Mouse (Mus musculus) intestine, embryonic 15.5 days (tissue): ENCODE data around the gene Adh4. TPM values are rescaled to one million over a fixed set of nuclear protein-coding genes. Genes with fewer than 3 reads are reported as not detected.
A peak's percentile ranks its signal among the peaks of the same experiment; 100 is the strongest.
"Not testable (repeated sequence)": the region's sequence is repeated elsewhere in the genome, so short reads cannot be mapped to it uniquely, and the experiment has no call there.

Source experiments
- ATAC-seq: fragments of 200-750 bp; cut with Nextera tagmentation; 2 replicates; pipeline ENCODE4 v1.8.0; 2017; ENCODE audit warnings: moderate TSS enrichment, moderate library complexity
- H3K27ac ChIP-seq: fragments of 300-500 bp; sonication (generic); 2 replicates; pipeline ENCODE4 v1.5.1; 2015; ENCODE audit warnings: mild to moderate bottlenecking, inconsistent platforms
- H3K27me3 ChIP-seq: fragments of 300-500 bp; sonication (generic); replicated peaks from 2 replicates; pipeline ENCODE4 v1.6.1; 2015; ENCODE audit warnings: inconsistent platforms
- H3K36me3 ChIP-seq: fragments of 300-500 bp; sonication (generic); 2 replicates; pipeline ENCODE4 v1.6.1; 2015; ENCODE audit warnings: inconsistent platforms
- H3K4me1 ChIP-seq: fragments of 300-500 bp; sonication (generic); replicated peaks from 2 replicates; pipeline ENCODE4 v1.6.1; 2015; ENCODE audit warnings: inconsistent platforms
- H3K4me2 ChIP-seq: fragments of 300-500 bp; sonication (generic); replicated peaks from 2 replicates; pipeline ENCODE4 v1.6.1; 2015; ENCODE audit warnings: mild to moderate bottlenecking, inconsistent platforms
- H3K4me3 ChIP-seq: fragments of 300-500 bp; sonication (generic); replicated peaks from 2 replicates; pipeline ENCODE4 v1.5.1; 2015; ENCODE audit warnings: inconsistent platforms
- H3K9ac ChIP-seq: fragments of 300-500 bp; sonication (generic); 2 replicates; pipeline ENCODE4 v1.6.1; 2015; ENCODE audit warnings: inconsistent platforms
- H3K9me3 ChIP-seq: fragments of 300-500 bp; sonication (generic); 2 replicates; pipeline ENCODE4 v1.6.1; 2016; ENCODE audit warnings: inconsistent platforms
- WGBS: fragments of 180-500 bp; shearing (Covaris S2); methylation state at CpG from one replicate; pipeline ENCODE4 v1.1.7; 2015; 5-methylcytosine and 5-hydroxymethylcytosine counted together
- polyA plus RNA-seq: library from polyadenylated mRNA; unstranded; fragments of >200 nt; fragmentation: Nextera tagmentation; extraction: Ambion mirVana; gene quantifications from 2 replicates; pipeline ENCODE4 v1.2.1, GENCODE M21; 2015

Adh4 gene
- 0.13 and 0.31 TPM in 2 replicates for polyA plus RNA-seq

DNA sequence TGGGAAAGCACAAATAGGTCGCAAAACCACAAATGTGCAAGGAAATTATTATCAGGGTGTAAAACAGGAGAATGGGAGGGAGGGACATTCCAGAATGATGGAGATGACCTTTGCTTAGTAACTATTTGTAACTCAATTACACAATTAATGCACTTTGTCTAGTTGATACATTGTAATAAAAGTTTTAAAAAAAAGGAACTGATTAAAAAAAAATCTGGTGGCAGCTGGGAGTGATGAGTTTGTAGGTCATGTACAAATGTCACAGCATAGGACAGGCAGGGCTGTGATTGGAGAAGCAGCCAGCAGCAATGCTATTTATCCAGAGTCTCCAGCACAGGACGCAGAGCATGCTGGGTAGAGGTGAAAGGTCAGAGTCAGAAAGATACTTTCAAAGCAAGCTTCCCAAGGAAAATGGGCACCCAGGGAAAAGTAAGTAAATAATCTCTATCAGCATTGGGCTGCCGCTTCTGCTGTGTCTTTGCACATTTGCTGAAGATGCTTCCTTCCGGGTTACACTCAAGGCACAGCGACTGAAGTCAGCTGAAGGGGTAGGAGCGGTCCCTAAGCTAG is at the start of gene Adh4:
Gene Adh4 (plus strand): TSS at position 346 of the 570 bp plus-strand sequence.
- Histone ChIP-seq H3K4me3 (no peak within 1 kb of the TSS), H3K9me3 (no peaks in the 10 kb centered on the region), H3K4me2 (no peak within 1 kb of the TSS), H3K9ac (no peak within 1 kb of the TSS), H3K4me1 (no peaks in the 10 kb centered on the region), H3K36me3 (no peaks in the 10 kb centered on the region), H3K27ac (no peak within 1 kb of the TSS), H3K27me3 (no peaks in the 10 kb centered on the region)
- 71% methylated on average over 6 of the region's 6 CpGs for WGBS
- ATAC-seq = no peak

DNA sequence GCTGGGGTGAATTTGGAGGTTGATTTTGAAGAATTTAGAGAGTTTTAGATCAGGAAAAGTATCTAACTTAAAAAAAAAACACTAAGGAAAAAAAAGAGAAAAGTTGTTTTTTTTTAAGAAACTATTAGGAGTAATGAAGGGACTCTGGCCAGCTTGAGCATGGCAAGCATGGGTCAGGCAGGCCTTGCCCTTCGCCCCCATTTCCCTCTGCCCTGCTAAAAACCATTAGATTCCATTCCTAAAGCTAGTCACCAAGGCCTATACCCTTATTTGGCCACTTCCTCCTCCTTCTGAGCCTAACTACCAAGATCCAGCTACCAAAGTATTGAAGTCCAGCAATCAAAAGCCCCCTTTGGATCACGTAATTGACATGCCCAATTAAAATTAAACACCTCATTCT is 49.1 kb upstream of the Adh4 start:
- 80% methylated on average over 2 of the region's 2 CpGs for WGBS
- no peaks in the 10 kb centered on the region for H3K27me3 ChIP-seq
- no peak overlapping the region for H3K9ac ChIP-seq
- no peaks in the 10 kb centered on the region for H3K36me3 ChIP-seq
- H3K9me3 ChIP-seq = no peaks in the 10 kb centered on the region
- H3K4me1 ChIP-seq = no peaks in the 10 kb centered on the region
- no peak overlapping the region for H3K4me2 ChIP-seq
- no peak overlapping the region for H3K4me3 ChIP-seq
- H3K27ac ChIP-seq = no peak overlapping the region
- ATAC-seq = no peak

DNA sequence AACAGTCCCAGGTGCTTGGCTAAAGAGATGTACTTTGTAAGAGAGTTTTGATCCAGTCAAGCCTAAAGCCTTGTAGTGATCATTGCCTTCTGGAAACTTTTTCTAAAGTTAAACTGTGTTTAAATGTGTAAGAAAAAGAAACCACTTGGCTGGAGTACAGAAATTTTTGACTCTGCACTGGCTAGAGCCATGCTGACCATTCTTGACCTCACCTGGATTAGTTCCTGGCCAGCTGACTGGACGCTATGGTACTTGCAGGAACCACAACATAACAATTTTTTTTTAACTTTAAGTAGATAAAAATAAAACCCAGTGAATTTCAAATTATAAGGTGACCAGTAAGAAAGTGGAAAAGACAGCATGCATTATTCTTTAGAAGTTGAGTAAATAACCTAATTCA is 45.7 kb upstream of the Adh4 start:
- Histone ChIP-seq H3K27me3 (no peaks in the 10 kb centered on the region), H3K9ac (no peak overlapping the region), H3K9me3 (no peaks in the 10 kb centered on the region), H3K4me1 (no peaks in the 10 kb centered on the region), H3K4me2 (no peak overlapping the region), H3K4me3 (no peak overlapping the region), H3K27ac (no peak overlapping the region), H3K36me3 (no peaks in the 10 kb centered on the region)
- no peak for ATAC-seq
- WGBS = 70% methylated on average over 1 of the region's 1 CpGs

DNA sequence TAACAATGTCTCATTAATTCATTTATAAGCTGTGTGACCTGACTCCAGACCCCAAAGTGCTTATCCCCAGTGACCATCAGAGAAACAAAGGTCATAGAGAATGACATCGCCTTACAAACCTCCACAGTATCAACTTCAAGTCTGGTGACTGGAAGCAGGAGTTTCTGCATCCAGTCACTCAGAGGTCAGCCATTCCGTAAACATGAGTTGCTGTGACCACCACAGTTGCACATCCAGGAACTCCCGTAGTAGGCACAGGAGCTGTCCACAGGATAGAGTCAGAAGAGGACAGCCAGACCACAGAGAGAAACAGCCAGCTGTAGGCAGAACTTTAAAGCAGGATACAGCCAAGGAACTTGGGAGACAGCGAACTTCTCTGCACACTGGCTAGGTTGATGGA is 45.0 kb upstream of the Adh4 start:
- 52% methylated on average over 4 of the region's 4 CpGs for WGBS
- H3K9ac ChIP-seq, H3K4me3 ChIP-seq, H3K27ac ChIP-seq, H3K4me2 ChIP-seq, H3K36me3 ChIP-seq, H3K9me3 ChIP-seq, H3K4me1 ChIP-seq, ATAC-seq, H3K27me3 ChIP-seq: not testable (repeated sequence)

DNA sequence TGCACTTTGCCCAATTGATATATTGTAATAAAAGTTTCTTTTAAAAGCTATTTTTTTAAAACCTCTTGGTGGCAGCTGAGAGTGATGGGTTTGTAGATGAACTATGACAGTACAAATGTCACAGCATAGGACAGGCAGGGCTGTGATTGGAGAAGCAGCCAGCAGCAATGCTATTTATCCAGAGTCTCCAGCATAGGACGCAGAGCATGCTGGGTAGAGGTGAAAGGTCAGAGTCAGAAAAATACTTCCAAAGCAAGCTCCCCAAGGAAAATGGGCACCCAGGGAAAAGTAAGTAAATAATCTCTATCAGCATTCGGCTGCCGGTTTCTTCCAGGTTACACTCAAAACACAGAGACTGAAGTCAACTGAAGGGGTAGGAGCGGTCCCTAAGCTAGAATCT is 41.3 kb upstream of the Adh4 start:
- WGBS = 79% methylated on average over 4 of the region's 4 CpGs
- Histone ChIP-seq H3K9ac (no peak overlapping the region), H3K36me3 (no peaks in the 10 kb centered on the region), H3K4me1 (no peaks in the 10 kb centered on the region), H3K27ac (no peak overlapping the region), H3K4me3 (no peak overlapping the region), H3K27me3 (no peaks in the 10 kb centered on the region), H3K4me2 (no peak overlapping the region), H3K9me3 (no peaks in the 10 kb centered on the region)
- ATAC-seq = no peak

DNA sequence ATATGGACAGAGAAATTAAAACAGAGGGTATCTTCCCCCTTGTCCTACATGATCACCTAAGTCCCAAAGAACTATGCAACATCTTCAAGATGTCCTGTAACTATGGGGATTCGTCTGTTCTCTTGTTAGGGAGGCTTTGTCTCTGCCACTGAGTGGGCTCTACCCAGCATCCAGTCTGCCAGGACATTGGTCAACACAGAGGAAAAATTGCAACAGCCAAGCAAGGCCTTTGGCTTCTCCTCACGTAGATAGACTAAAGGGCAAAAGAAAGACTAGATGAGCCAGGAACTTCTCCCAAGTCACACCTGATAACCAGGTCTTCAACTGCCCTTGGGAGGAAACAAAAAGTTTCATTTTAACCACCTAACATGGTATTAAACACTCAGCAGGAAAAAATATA is 40.1 kb upstream of the Adh4 start:
- Histone ChIP-seq H3K4me2 (no peak overlapping the region), H3K4me3 (no peak overlapping the region), H3K27ac (no peak overlapping the region), H3K36me3 (no peaks in the 10 kb centered on the region), H3K9ac (no peak overlapping the region), H3K9me3 (no peaks in the 10 kb centered on the region), H3K4me1 (no peaks in the 10 kb centered on the region), H3K27me3 (no peaks in the 10 kb centered on the region)
- WGBS = 83% methylated on average over 2 of the region's 2 CpGs
- ATAC-seq = no peak

DNA sequence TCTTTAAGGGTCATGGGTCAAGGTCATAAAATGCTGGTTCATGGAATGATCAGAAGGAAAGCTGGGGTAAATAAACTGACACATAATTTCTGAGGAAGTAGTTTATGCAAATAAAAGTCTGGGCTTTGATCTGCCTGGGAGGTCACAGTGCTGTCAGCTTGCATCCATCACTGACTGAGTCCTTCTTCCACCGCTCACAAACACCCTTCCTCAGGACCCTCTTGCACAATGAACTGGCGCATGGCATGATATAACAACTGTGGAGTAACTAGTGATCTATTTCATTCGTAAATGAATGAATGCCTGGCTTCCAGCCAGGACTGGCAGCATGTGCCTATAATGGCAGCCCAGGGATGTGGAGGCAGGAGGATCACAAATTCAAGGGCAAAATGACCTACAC is 34.1 kb upstream of the Adh4 start:
- H3K4me2 ChIP-seq = no peak overlapping the region
- no peak overlapping the region for H3K4me3 ChIP-seq
- WGBS = 14% methylated on average over 3 of the region's 3 CpGs
- H3K9ac ChIP-seq = no peak overlapping the region
- H3K4me1 ChIP-seq = no peaks in the 10 kb centered on the region
- no peaks in the 10 kb centered on the region for H3K27me3 ChIP-seq
- ATAC-seq = peak; percentile 55; the same call in 1 of the 2 replicates
- H3K27ac ChIP-seq = no peak overlapping the region
- H3K9me3 ChIP-seq = no peaks in the 10 kb centered on the region
- H3K36me3 ChIP-seq = no peaks in the 10 kb centered on the region

DNA sequence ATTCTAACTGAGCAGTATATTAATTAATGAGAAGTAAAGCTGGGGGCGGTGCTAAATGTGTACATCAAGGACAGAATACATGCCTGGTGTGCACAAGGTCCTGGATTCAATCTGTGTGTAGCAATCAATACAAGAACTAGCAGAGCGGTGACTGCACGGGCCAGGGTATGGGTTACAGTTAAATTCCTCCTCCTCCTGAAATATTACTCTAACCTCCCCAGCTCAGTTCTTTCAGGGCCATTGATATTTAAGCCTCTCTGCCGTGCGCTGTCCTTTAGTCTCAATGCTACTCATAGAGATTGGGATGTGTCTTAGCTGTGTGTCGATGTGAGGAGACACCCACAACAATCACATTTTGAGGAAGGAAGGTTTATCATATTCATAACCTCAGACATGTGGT is 28.1 kb upstream of the Adh4 start:
- H3K9ac ChIP-seq = no peak overlapping the region
- no peak overlapping the region for H3K27ac ChIP-seq
- no peak overlapping the region for H3K4me3 ChIP-seq
- no peak for ATAC-seq
- WGBS = 88% methylated on average over 6 of the region's 6 CpGs
- no peaks in the 10 kb centered on the region for H3K27me3 ChIP-seq
- H3K4me1 ChIP-seq = no peaks in the 10 kb centered on the region
- H3K4me2 ChIP-seq = no peak overlapping the region
- H3K9me3 ChIP-seq = no peaks in the 10 kb centered on the region
- no peaks in the 10 kb centered on the region for H3K36me3 ChIP-seq

DNA sequence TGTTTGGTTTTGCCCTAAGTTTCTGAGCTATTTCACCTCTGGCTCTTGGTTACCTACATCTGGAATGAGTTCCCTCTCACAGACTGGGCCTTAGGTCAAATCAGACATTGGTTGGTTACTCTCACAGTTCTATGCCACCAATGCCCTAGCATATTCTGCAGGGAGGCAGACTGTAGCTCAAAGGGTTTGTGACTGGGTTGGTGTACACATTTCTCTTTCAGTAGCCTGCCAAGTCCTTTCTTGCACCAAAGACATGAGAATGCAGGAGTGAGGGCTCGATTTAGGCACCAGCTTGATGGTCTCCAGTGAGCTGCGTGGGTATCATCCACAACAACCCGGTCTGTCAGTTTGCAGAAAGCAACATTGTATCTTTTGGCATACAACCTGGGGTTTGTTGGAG is 10.4 kb upstream of the Adh4 start:
- Histone ChIP-seq H3K27me3 (no peaks in the 10 kb centered on the region), H3K4me1 (no peaks in the 10 kb centered on the region), H3K4me2 (no peak overlapping the region), H3K4me3 (no peak overlapping the region), H3K9me3 (no peaks in the 10 kb centered on the region), H3K9ac (no peak overlapping the region), H3K36me3 (no peaks in the 10 kb centered on the region), H3K27ac (no peak overlapping the region)
- ATAC-seq = no peak
- 81% methylated on average over 3 of the region's 3 CpGs for WGBS

DNA sequence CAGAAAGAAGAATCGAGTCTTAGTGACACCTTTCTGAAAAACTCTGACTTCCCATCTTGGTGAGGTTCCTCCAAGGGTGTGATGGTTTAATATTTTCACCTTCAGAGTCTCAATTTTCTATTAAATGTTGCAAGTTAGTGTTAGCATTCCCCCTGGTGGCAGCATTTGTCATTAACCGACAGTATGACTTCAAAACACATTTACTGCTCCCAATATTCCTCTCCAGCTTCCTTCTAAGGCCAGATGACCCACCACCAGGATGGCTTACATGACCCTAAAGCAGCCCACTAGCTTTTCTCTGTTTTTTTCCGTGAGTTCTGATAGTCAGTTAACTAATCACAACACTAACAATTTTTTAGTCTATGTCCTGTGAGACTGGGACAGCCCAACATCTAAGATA is 9.9 kb upstream of the Adh4 start:
- no peak overlapping the region for H3K9ac ChIP-seq
- H3K27ac ChIP-seq = no peak overlapping the region
- ATAC-seq = no peak
- 45% methylated on average over 3 of the region's 3 CpGs for WGBS
- no peaks in the 10 kb centered on the region for H3K27me3 ChIP-seq
- no peaks in the 10 kb centered on the region for H3K9me3 ChIP-seq
- no peaks in the 10 kb centered on the region for H3K36me3 ChIP-seq
- H3K4me3 ChIP-seq = no peak overlapping the region
- H3K4me1 ChIP-seq = no peaks in the 10 kb centered on the region
- H3K4me2 ChIP-seq = no peak overlapping the region

DNA sequence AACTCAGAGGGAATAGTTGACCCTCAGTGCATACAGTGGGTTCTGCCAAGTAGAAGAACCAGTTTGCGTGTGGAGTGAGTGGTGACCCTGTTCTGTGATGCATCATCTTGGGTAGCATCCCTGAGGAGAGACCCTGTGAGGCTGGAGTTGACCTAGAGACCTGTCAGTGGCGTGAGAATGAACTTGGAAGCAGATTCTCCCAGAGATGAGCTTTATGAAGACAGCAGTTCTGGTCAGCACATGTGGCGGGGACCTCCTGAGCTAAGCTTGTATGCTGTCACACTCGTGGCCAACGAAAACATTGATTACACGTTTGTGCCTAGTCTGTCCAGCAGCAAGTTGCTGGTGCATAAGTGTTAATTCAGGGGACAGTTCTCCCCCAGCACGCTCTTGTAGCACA is 9.4 kb upstream of the Adh4 start:
- Histone ChIP-seq H3K9me3 (no peaks in the 10 kb centered on the region), H3K4me2 (no peak overlapping the region), H3K4me1 (no peaks in the 10 kb centered on the region), H3K4me3 (no peak overlapping the region), H3K27me3 (no peaks in the 10 kb centered on the region), H3K36me3 (no peaks in the 10 kb centered on the region), H3K9ac (no peak overlapping the region), H3K27ac (no peak overlapping the region)
- no peak for ATAC-seq
- WGBS = 79% methylated on average over 7 of the region's 7 CpGs

DNA sequence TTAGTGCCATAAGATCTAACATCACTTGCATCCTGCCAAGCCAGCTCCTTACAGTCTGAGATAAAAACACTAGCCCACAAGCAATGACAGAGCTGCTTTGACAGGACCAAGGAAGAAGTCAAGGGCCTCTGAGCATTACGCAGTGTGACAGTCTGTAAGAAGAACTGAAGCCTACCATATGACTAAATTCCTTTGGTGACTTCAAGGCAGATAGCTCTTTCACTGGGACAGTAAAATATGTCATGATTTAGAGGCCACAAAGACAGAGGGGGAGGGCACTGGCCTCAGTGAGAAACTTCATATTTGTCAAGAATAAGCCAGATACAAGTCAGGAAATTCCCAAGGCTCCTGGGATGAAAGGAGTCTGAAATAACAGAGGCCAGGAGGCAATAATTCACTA is 7.3 kb upstream of the Adh4 start:
- Histone ChIP-seq H3K4me2 (no peak overlapping the region), H3K27ac (no peak overlapping the region), H3K9me3 (no peaks in the 10 kb centered on the region), H3K27me3 (no peaks in the 10 kb centered on the region), H3K9ac (no peak overlapping the region), H3K4me3 (no peak overlapping the region), H3K36me3 (no peaks in the 10 kb centered on the region), H3K4me1 (no peaks in the 10 kb centered on the region)
- no peak for ATAC-seq
- 84% methylated on average over 1 of the region's 1 CpGs for WGBS

DNA sequence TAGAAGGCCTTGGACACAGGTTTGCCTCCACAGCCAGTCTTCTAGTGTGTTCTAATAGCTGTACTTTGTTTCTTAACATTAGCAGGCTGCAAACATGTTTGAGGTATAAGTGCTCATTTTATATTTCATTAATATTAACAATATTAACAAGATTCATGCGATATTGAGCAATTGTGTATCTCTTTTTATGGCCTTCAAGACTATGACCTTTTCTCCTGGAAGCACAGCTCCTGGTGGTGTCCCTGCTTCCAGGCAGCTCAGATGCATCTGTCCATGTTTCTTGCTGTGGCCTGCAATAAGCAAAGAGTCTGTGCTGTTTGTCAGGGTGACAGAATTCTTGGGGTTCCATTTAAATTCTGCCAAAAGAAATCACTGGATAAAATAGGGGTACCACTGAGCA is 5.7 kb upstream of the Adh4 start:
- Histone ChIP-seq H3K4me1 (no peaks in the 10 kb centered on the region), H3K36me3 (no peaks in the 10 kb centered on the region), H3K4me2 (no peak overlapping the region), H3K27ac (no peak overlapping the region), H3K9ac (no peak overlapping the region), H3K27me3 (no peaks in the 10 kb centered on the region), H3K9me3 (no peaks in the 10 kb centered on the region), H3K4me3 (no peak overlapping the region)
- ATAC-seq = no peak
- WGBS = 65% methylated on average over 1 of the region's 1 CpGs
